Mouse (Mus musculus): ENCODE data around the gene Adamtsl1. TPM values are rescaled to one million over a fixed set of nuclear protein-coding genes. Genes with fewer than 3 reads are reported as not detected.

Adamtsl1 gene
- polyA plus RNA-seq, 1 experiment = 0.55 TPM

DNA sequence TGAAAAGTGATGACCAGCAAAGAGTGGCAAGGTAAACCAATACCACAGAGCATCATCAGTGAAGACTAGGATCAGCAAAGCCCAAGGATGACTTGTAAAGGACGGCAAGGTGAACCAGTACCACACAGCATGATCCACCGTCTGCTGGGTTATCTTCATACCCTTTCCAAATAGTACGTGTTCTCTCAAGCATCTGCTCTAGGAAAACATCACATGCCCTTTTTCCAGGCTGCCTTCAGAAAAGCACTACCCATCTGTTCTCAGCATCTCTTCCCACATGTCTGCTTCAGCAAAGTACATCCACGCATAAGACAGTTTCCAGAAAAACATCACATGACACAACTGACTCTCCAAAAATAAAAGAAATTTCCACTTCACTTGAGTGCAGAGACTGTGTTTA lies 408.8 kb downstream of the Adamtsl1 start:
- no peak overlapping the region for H3K27ac ChIP-seq (ENCODE audit: insufficient read depth, low read length)
- H3K27me3 ChIP-seq (ENCODE audit: control insufficient read depth, insufficient read depth, low read length) = no peaks in the 10 kb centered on the region
- DNase-seq (ENCODE audit: low read depth in 1 of 2, low spot score in 2 of 2) = no peak
- 94% methylated on average over 4 of the region's 4 CpGs for WGBS
- H3K36me3 ChIP-seq (ENCODE audit: control insufficient read depth, insufficient read depth, low read length) = no peaks in the 10 kb centered on the region
- no peaks in the 10 kb centered on the region for H3K4me1 ChIP-seq (ENCODE audit: control insufficient read depth, insufficient read depth, insufficient read length)
- no peak for TF ChIP-seq CTCF (IDR thresholded peaks at IDR 0.05; ENCODE audit: extremely low read depth, insufficient read depth, insufficient read length, insufficient replicate concordance)
- TF ChIP-seq POLR2A (IDR thresholded peaks at IDR 0.05; ENCODE audit: low read depth, low read length) = no peak
- H3K4me3 ChIP-seq (ENCODE audit: extremely low read depth, insufficient read depth, insufficient read length) = no peak overlapping the region

DNA sequence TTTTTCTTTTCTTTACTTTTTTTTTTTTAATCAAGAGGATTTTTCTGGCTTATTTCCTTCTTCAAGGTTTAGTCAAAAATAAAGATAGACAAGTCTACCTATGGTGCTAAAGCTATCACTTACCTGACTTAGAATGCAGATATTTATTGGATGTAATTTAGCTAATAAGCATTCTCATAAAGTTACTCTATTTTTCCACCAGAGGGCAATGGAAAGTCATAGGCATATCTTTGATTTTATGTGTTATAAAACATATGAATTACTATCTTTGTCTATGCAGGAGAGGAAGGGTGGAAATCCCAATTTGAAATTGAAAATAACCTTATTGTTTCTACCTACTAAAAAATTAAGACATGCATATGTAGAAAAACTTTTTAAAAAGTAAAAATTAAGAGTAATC lies 418.2 kb downstream of the Adamtsl1 start:
- H3K27me3 ChIP-seq (ENCODE audit: control insufficient read depth, insufficient read depth, low read length) = no peaks in the 10 kb centered on the region
- no peaks in the 10 kb centered on the region for H3K36me3 ChIP-seq (ENCODE audit: control insufficient read depth, insufficient read depth, low read length)
- H3K4me1 ChIP-seq (ENCODE audit: control insufficient read depth, insufficient read depth, insufficient read length) = no peaks in the 10 kb centered on the region
- H3K4me3 ChIP-seq (ENCODE audit: extremely low read depth, insufficient read depth, insufficient read length) = no peak overlapping the region
- no peak for DNase-seq (ENCODE audit: low read depth in 1 of 2, low spot score in 2 of 2)
- TF ChIP-seq CTCF (IDR thresholded peaks at IDR 0.05; ENCODE audit: extremely low read depth, insufficient read depth, insufficient read length, insufficient replicate concordance) = no peak
- no peak for TF ChIP-seq POLR2A (IDR thresholded peaks at IDR 0.05; ENCODE audit: low read depth, low read length)
- no peak overlapping the region for H3K27ac ChIP-seq (ENCODE audit: insufficient read depth, low read length)

DNA sequence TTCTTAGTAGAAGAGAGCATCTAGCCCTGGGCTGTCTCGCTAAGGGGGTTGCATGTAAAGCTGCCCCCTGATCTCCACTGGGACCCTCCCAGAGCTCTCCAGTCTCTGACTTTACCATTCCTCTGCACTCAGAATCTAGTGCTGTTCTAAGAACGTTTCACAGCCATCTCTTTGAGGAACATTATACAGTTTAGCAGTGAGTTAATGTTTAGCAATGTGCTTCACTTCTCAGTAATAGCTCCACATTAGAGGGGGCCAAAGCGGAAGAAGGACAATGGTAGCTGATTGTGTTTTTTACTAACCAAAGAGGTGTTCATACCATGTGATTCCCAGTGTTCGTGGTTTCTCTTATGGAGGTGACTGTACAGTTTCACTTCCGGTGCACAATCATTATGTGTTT lies 425.5 kb downstream of the Adamtsl1 start:
- Histone ChIP-seq H3K36me3 (ENCODE audit: control insufficient read depth, insufficient read depth, low read length) (no peaks in the 10 kb centered on the region), H3K4me3 (ENCODE audit: extremely low read depth, insufficient read depth, insufficient read length) (no peak overlapping the region), H3K4me1 (ENCODE audit: control insufficient read depth, insufficient read depth, insufficient read length) (no peaks in the 10 kb centered on the region), H3K27ac (ENCODE audit: insufficient read depth, low read length) (no peak overlapping the region), H3K27me3 (ENCODE audit: control insufficient read depth, insufficient read depth, low read length) (no peaks in the 10 kb centered on the region)
- 65% methylated on average over 5 of the region's 5 CpGs for WGBS
- TF ChIP-seq POLR2A (IDR thresholded peaks at IDR 0.05; ENCODE audit: low read depth, low read length) = no peak
- TF ChIP-seq CTCF (IDR thresholded peaks at IDR 0.05; ENCODE audit: extremely low read depth, insufficient read depth, insufficient read length, insufficient replicate concordance) = no peak
- no peak for DNase-seq (ENCODE audit: low read depth in 1 of 2, low spot score in 2 of 2)

DNA sequence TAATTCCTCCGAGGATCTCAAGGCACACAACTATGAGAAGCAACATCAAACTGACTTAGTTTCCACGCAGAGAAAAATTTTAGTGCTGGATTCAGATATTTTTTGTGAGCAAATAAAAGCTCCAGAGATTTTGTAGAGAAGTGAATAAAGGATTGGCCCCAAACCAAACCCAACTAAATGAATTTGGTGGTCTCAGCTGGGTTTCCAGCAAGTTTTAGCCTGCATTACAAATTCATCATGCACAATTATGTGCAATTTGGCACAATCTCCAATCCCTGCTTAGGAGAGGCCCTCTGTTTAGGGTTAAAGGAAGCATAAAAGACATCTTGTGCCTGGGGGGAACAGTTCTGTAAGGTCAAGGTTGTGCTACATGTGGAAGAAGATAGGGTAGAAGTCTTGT lies 427.9 kb downstream of the Adamtsl1 start:
- Histone ChIP-seq H3K27me3 (ENCODE audit: control insufficient read depth, insufficient read depth, low read length) (no peaks in the 10 kb centered on the region), H3K36me3 (ENCODE audit: control insufficient read depth, insufficient read depth, low read length) (no peaks in the 10 kb centered on the region), H3K4me1 (ENCODE audit: control insufficient read depth, insufficient read depth, insufficient read length) (no peaks in the 10 kb centered on the region), H3K4me3 (ENCODE audit: extremely low read depth, insufficient read depth, insufficient read length) (no peak overlapping the region), H3K27ac (ENCODE audit: insufficient read depth, low read length) (no peak overlapping the region)
- TF ChIP-seq CTCF (IDR thresholded peaks at IDR 0.05; ENCODE audit: extremely low read depth, insufficient read depth, insufficient read length, insufficient replicate concordance) = no peak
- TF ChIP-seq POLR2A (IDR thresholded peaks at IDR 0.05; ENCODE audit: low read depth, low read length) = no peak
- WGBS = 89% methylated on average over 2 of the region's 2 CpGs
- DNase-seq (ENCODE audit: low read depth in 1 of 2, low spot score in 2 of 2) = no peak

DNA sequence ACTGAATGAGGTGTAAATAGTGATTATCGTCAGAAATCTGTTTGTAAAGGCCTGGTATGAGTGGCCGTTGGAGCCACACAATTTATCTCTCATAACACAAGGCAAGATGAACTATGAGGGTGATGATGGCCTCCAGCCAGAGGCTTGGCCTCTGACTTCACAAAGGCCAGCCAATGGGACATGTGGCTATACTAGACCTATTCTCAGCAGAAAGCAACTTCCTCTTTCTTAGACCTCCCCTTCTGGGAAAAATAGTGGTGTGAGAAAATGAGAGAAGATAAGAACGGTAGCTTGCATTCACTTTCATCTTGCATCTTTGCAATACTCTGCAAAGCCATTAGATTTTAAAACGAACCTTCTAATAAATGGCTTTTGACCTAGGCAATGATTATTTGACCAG lies 439.6 kb downstream of the Adamtsl1 start:
- no peaks in the 10 kb centered on the region for H3K27me3 ChIP-seq (ENCODE audit: control insufficient read depth, insufficient read depth, low read length)
- 26% methylated on average over 4 of the region's 4 CpGs for WGBS
- TF ChIP-seq POLR2A (IDR thresholded peaks at IDR 0.05; ENCODE audit: low read depth, low read length) = no peak
- no peak for TF ChIP-seq CTCF (IDR thresholded peaks at IDR 0.05; ENCODE audit: extremely low read depth, insufficient read depth, insufficient read length, insufficient replicate concordance)
- H3K36me3 ChIP-seq (ENCODE audit: control insufficient read depth, insufficient read depth, low read length) = no peaks in the 10 kb centered on the region
- no peak overlapping the region for H3K4me3 ChIP-seq (ENCODE audit: extremely low read depth, insufficient read depth, insufficient read length)
- no peaks in the 10 kb centered on the region for H3K4me1 ChIP-seq (ENCODE audit: control insufficient read depth, insufficient read depth, insufficient read length)
- H3K27ac ChIP-seq (ENCODE audit: insufficient read depth, low read length) = no peak overlapping the region
- no peak for DNase-seq (ENCODE audit: low read depth in 1 of 2, low spot score in 2 of 2)

DNA sequence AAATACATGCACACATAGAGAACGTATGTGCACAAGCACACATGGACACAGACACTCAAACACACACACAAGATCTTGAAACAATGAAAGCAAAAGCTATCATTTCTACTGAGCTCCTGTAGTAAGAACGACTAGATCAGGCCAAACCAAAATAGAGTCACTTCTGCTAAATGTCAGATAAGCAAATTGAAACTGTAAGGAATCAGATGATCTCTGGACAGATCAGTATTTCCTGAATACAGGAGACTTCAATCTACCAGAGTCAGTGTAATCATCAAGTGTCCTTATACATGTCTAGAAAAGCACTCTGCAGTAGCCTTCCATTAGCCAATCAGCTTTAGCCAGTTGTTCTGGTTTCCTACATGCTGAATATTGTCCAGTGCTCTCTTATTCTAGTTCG lies 441.4 kb downstream of the Adamtsl1 start:
- DNase-seq (ENCODE audit: low read depth in 1 of 2, low spot score in 2 of 2) = no peak
- Histone ChIP-seq H3K4me1 (ENCODE audit: control insufficient read depth, insufficient read depth, insufficient read length) (no peaks in the 10 kb centered on the region), H3K27me3 (ENCODE audit: control insufficient read depth, insufficient read depth, low read length) (no peaks in the 10 kb centered on the region)

DNA sequence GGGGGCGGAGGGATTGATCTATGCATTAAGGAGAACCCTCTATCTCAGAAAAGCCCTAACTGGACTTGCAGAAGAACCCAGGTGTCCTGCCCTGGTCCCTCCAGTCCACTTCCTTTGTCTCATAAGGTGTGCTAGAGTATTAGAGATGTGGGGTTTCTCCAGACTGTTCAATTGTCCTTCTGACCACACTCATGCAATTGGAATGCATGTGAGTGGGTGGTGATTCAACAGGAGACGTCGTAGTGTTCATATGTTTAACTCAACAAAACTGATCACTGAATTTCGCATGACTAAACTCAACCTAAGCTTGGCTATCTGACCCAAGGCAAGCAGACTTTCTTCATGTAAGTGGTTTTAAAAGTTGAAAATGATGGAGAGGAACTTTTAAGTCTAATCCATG lies 443.3 kb downstream of the Adamtsl1 start:
- 94% methylated on average over 4 of the region's 4 CpGs for WGBS
- TF ChIP-seq POLR2A (IDR thresholded peaks at IDR 0.05; ENCODE audit: low read depth, low read length) = no peak
- TF ChIP-seq CTCF (IDR thresholded peaks at IDR 0.05; ENCODE audit: extremely low read depth, insufficient read depth, insufficient read length, insufficient replicate concordance) = no peak
- Histone ChIP-seq H3K27me3 (ENCODE audit: control insufficient read depth, insufficient read depth, low read length) (no peaks in the 10 kb centered on the region), H3K27ac (ENCODE audit: insufficient read depth, low read length) (no peak overlapping the region), H3K36me3 (ENCODE audit: control insufficient read depth, insufficient read depth, low read length) (no peaks in the 10 kb centered on the region), H3K4me3 (ENCODE audit: extremely low read depth, insufficient read depth, insufficient read length) (no peak overlapping the region), H3K4me1 (ENCODE audit: control insufficient read depth, insufficient read depth, insufficient read length) (no peaks in the 10 kb centered on the region)
- DNase-seq (ENCODE audit: low read depth in 1 of 2, low spot score in 2 of 2) = no peak

More for the DNA sequence above, 441.4 kb downstream of the Adamtsl1 start:
- Histone ChIP-seq H3K36me3 (ENCODE audit: control insufficient read depth, insufficient read depth, low read length) (no peaks in the 10 kb centered on the region), H3K4me3 (ENCODE audit: extremely low read depth, insufficient read depth, insufficient read length) (no peak overlapping the region), H3K27ac (ENCODE audit: insufficient read depth, low read length) (no peak overlapping the region)
- WGBS = 62% methylated on average over 3 of the region's 3 CpGs
- TF ChIP-seq CTCF (IDR thresholded peaks at IDR 0.05; ENCODE audit: extremely low read depth, insufficient read depth, insufficient read length, insufficient replicate concordance) (no peak), POLR2A (IDR thresholded peaks at IDR 0.05; ENCODE audit: low read depth, low read length) (no peak)

Measured in spleen, adult 2 months (tissue).